Mouse (Mus musculus): Measurements from ENCODE around the gene Slc6a1. TPM values are rescaled to one million over a fixed set of nuclear protein-coding genes. Genes with fewer than 3 reads are reported as not detected.

Gene Slc6a1
- 0.59 and 0.93 TPM in 2 replicates for polyA plus RNA-seq (2015; fragmentation: Nextera tagmentation; extraction: Ambion mirVana)

DNA sequence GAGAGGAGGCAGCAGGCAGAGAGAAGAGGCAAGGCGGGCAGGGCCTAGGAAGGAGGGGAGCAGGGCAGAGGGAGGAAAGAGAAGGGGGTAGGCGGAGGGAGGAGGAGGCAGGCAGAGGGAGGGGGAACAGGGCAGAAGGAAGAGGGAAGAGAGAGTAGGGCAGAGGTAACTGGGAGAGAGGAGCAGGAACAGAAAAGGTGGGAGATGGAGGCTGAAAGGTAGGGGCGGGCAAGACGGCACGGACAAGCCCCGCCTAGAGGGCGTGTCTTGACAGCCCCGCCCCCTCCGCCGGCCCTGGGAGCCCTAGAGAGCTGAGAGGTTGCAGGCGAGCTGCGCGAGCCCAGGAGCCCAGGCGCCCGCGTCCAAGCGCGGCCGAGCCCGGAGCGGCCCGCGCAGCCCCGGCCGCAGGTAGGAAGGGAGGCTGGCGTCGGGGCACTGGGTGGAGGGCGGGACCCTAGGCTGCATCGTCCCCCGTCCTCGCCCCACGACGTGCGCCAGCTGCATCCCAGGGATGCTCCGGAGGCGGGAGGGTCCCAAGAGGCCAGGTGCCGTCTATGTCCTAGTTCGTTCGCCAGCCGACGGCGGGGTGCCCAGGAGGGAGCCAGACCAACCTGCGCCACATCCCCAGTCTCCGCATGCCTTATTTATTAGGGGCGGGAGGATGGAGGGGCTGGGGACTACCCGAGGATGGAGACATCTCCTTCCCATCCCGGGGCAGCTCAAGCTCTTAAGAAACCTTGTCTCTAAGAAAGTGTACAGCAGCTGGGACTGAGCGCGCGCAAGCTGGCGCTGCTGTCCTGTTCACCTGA lies at the start of gene Slc6a1:
Slc6a1 (plus strand) TSS at position 167 of the 809 bp plus-strand sequence.
- 1% methylated on average over 51 of the region's 51 CpGs for WGBS
- ATAC-seq (ENCODE audit: insufficient number of reproducible peaks, insufficient read depth, low FRiP score, low TSS enrichment, low read depth) = peak; percentile 74
- peak within 1 kb of the TSS; percentile 29 for H3K4me3 ChIP-seq
- peak within 1 kb of the TSS; percentile 53 for H3K4me2 ChIP-seq
- H3K27me3 ChIP-seq = peaks cover 79% of the 10 kb centered on the region
- peaks cover 7% of the 10 kb centered on the region; the same call in 1 of the 2 replicates for H3K4me1 ChIP-seq
- no peaks in the 10 kb centered on the region for H3K36me3 ChIP-seq
- no peak within 1 kb of the TSS for H3K27ac ChIP-seq
- no peak within 1 kb of the TSS for H3K9ac ChIP-seq
- H3K9me3 ChIP-seq = no peaks in the 10 kb centered on the region

DNA sequence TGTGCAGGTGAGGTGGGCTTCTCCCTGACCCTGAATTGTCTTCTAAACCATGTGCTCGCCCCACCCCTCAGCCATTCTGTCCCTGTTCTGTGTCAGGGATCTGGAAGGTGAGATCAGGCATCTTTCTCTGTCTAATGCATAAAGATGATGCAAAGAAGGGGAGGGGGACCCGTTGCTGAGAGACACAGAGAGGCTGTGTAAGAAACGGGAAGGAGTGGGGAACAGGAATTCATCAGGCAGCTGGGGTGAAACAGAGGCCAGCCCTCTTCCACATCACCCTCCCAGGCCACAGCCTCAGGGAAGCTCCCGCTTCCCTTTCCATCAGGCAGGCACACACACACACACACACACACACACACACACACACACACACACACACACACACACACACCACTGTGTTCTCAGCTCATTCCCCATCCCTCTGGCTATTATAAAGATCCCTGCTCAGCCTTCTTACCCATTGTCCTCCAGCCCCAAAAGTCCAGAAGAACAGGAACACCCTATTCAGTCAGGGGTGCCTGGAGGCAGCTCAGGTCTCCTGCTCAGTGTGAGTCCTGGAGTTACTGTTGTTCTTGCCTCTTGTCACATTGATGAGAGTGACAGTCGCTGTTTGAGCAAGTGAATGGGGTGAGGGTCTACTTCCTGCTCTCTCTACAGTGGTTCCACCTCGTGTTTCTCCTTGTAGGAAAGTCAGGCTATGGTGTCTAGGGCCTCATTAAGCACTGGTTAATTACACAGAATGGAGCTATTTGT lies 43.4 kb upstream of the Slc6a1 start:
- 0 out of 2 replicates have a peak, but pooled peaks cover 4% of the 10 kb centered on the region for H3K4me1 ChIP-seq

DNA sequence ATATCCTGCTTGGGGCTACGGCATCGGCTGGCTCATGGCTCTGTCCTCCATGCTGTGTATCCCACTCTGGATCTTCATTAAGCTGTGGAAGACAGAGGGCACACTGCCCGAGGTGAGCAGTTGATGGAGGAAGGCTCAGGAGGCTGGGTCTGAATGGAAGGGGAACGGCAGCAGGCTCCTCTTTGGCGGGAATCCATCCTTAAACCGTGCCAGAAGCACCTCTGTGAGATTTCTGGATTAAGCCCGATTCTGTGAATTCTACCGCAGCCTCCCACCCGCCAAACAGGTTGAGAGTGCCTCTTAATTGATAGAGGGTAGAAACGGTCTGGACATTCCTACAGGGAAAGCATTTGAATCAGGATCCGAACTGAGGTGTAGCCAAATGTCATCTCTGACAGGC lies 36.8 kb upstream of the Slc6a1 start:
- Histone ChIP-seq H3K27me3 (0 out of 2 replicates have a peak, but pooled peaks cover 7% of the 10 kb centered on the region), H3K4me1 (no peaks in the 10 kb centered on the region), H3K9me3 (no peaks in the 10 kb centered on the region), H3K27ac (no peak overlapping the region), H3K4me2 (no peak overlapping the region), H3K36me3 (no peaks in the 10 kb centered on the region), H3K4me3 (no peak overlapping the region), H3K9ac (no peak overlapping the region)
- ATAC-seq (ENCODE audit: insufficient number of reproducible peaks, insufficient read depth, low FRiP score, low TSS enrichment, low read depth) = no peak
- WGBS = 79% methylated on average over 11 of the region's 11 CpGs

More for the DNA sequence above, 43.4 kb upstream of the Slc6a1 start:
- Histone ChIP-seq H3K27ac (no peak overlapping the region), H3K4me2 (no peak overlapping the region), H3K9me3 (no peaks in the 10 kb centered on the region), H3K9ac (no peak overlapping the region), H3K36me3 (no peaks in the 10 kb centered on the region), H3K27me3 (peaks cover 4% of the 10 kb centered on the region; the same call in 1 of the 2 replicates), H3K4me3 (no peak overlapping the region)
- no peak for ATAC-seq (ENCODE audit: insufficient number of reproducible peaks, insufficient read depth, low FRiP score, low TSS enrichment, low read depth)
- WGBS = 14% methylated on average over 5 of the region's 6 CpGs

DNA sequence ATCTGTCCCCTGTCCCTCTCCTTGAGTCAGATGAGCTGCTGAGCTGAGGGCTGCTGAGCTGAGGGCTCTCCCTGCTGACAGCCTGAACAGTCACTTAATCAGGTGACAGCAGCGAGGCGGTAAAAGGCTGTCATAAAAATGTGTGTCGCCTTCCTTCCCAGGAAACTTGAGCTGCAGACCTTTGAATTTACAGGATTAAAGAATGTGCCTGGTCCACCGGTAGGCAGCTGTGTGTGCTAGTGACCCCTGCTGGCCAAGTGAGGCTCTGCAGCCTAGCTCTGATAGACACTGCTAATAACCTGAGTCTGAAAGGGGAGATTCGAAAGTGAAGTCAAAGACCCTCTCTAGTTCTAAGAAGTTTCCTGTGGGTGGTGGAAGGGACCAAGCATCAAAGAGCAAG lies 32.1 kb upstream of the Slc6a1 start:
- 0 out of 2 replicates have a peak, but pooled peaks cover 15% of the 10 kb centered on the region for H3K27me3 ChIP-seq

DNA sequence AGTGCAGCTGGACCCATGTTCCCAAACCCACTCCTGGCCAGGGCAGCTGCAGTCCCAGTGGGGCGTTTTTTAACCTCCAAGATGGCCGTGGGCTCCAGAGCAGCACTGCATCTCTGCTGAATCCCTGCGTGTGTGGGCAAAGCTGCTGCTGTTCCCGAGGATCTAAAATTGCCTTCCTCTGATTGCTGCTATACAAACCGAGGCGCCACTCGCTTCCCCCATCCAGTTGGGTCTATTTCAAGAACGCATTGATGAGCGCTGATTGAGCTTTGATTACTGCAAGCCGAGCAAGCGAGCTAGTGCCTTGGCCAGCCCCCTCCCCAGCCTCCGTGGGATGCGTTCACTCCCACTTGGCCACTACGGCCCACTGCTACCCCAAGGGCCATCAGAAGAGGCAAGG lies 27.5 kb upstream of the Slc6a1 start:
- no peak overlapping the region for H3K4me2 ChIP-seq
- 0 out of 2 replicates have a peak, but pooled peaks cover 8% of the 10 kb centered on the region for H3K27me3 ChIP-seq
- H3K36me3 ChIP-seq = no peaks in the 10 kb centered on the region
- WGBS = 60% methylated on average over 14 of the region's 14 CpGs
- no peaks in the 10 kb centered on the region for H3K4me1 ChIP-seq
- no peak overlapping the region for H3K9ac ChIP-seq
- H3K27ac ChIP-seq = no peak overlapping the region
- ATAC-seq (ENCODE audit: insufficient number of reproducible peaks, insufficient read depth, low FRiP score, low TSS enrichment, low read depth) = no peak
- no peaks in the 10 kb centered on the region for H3K9me3 ChIP-seq
- H3K4me3 ChIP-seq = no peak overlapping the region

More for the DNA sequence above, 32.1 kb upstream of the Slc6a1 start:
- WGBS = 8% methylated on average over 5 of the region's 5 CpGs
- Histone ChIP-seq H3K27ac (no peak overlapping the region), H3K4me1 (no peaks in the 10 kb centered on the region), H3K4me3 (no peak overlapping the region), H3K36me3 (no peaks in the 10 kb centered on the region), H3K4me2 (no peak overlapping the region), H3K9ac (no peak overlapping the region), H3K9me3 (no peaks in the 10 kb centered on the region)
- ATAC-seq (ENCODE audit: insufficient number of reproducible peaks, insufficient read depth, low FRiP score, low TSS enrichment, low read depth) = no peak

DNA sequence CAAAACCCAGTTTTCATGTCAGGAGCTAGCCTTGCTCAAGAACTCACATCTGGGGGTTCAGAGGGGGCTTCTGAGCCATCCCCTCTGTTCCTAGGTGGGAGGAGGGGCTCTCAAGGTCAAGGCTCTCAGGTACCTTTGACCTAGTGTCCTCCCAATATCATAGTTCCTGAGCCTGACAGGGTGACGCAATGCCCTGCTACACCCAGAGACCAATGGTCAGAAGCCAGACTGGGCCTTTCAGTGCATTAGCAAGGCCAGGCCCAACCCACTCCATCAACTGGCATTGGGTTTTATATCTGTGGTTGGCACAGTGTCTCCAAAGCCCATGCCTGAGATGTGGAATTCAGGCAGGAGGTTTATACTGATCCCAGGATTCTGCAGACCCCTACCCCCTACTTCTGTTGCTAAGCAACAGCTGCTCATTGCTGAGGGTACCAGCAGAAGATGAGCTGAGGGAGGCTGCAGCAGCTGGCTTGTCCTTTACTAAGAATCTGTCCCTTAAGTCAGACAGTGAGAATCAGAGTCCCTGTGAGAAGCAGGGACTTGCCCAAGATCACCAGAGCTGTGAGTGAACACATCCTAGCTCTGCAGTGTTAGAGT lies 24.6 kb upstream of the Slc6a1 start:
- 77% methylated on average over 1 of the region's 1 CpGs for WGBS
- no peak overlapping the region for H3K27ac ChIP-seq

DNA sequence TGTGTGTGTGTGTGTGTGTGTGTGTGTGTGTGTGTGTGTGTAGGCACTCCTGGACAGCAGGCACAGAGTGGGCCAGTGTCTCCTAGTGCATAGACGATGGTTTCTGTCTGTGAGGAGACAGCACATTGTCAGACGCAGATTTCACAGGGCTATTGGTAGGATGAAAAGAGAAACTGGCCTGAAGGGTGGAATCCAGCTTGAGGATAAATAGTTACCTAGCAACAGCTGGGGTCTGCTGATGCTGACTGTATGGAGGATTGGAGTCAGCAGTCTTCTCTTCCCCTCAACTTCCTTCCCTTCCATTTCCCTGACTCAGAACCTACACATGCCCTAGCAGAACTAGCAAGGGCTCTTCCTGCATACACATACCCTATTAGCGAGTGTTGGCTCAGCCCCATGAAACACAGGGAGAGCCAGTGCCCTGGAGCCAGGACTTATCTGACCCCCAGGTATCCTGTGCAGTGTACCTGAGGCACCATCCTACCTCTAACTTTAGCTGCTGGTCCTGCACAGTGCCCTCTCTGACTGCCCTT lies 23.7 kb upstream of the Slc6a1 start:
- Histone ChIP-seq H3K4me1 (no peaks in the 10 kb centered on the region), H3K9ac (no peak overlapping the region), H3K27me3 (0 out of 2 replicates have a peak, but pooled peaks cover 8% of the 10 kb centered on the region), H3K9me3 (no peaks in the 10 kb centered on the region), H3K4me2 (no peak overlapping the region), H3K27ac (no peak overlapping the region), H3K4me3 (no peak overlapping the region), H3K36me3 (no peaks in the 10 kb centered on the region)
- WGBS = 52% methylated on average over 3 of the region's 3 CpGs
- ATAC-seq (ENCODE audit: insufficient number of reproducible peaks, insufficient read depth, low FRiP score, low TSS enrichment, low read depth) = no peak

More for the DNA sequence above, 24.6 kb upstream of the Slc6a1 start:
- Histone ChIP-seq H3K9me3 (no peaks in the 10 kb centered on the region), H3K4me2 (no peak overlapping the region), H3K27me3 (0 out of 2 replicates have a peak, but pooled peaks cover 8% of the 10 kb centered on the region), H3K36me3 (no peaks in the 10 kb centered on the region), H3K9ac (no peak overlapping the region), H3K4me3 (no peak overlapping the region), H3K4me1 (no peaks in the 10 kb centered on the region)
- ATAC-seq (ENCODE audit: insufficient number of reproducible peaks, insufficient read depth, low FRiP score, low TSS enrichment, low read depth) = no peak

DNA sequence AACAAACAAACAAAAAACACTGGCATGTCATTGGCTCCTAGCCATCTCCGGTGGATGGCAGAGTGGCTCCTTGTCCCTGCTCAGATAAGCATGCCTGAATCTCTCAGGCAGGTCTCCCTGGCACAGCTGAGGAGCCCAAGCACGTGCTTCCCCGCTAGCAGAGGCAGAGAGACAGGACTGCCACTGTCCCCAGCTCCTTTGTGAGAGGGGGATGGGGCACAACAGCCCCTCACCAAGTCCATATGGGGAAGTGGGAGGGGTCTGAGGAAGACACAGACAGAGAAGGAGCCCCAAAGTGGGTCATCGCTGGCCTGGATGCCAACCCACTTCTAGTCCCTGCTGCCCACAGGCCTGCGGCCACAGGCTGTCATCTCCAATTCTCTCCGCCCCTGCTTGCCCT lies 20.8 kb upstream of the Slc6a1 start:
- WGBS = 46% methylated on average over 6 of the region's 6 CpGs
- ATAC-seq (ENCODE audit: insufficient number of reproducible peaks, insufficient read depth, low FRiP score, low TSS enrichment, low read depth) = no peak

DNA sequence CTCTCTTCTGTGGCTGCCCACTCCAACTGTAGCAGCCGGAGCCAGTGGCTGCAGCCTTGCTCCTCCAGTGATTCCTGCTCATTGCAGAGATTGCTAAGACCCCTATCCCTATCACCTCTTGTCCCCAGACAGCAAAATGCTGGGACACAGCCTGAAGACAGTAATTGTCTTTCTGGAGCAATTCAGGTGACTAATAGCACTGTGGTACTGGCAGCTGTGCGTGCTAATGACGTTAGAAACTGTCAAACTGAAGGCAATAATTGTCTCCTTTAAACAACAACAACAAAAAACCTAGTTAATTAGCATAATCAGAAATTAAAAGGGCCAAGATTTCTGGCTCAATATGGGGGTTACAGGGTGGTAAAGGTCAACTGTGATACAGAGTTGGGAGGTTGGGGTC lies 18.4 kb upstream of the Slc6a1 start:
- Histone ChIP-seq H3K4me1 (no peaks in the 10 kb centered on the region), H3K36me3 (no peaks in the 10 kb centered on the region), H3K4me3 (no peak overlapping the region), H3K9ac (no peak overlapping the region), H3K4me2 (no peak overlapping the region), H3K27me3 (0 out of 2 replicates have a peak, but pooled peaks cover 3% of the 10 kb centered on the region), H3K9me3 (no peaks in the 10 kb centered on the region), H3K27ac (no peak overlapping the region)
- no peak for ATAC-seq (ENCODE audit: insufficient number of reproducible peaks, insufficient read depth, low FRiP score, low TSS enrichment, low read depth)
- WGBS = 67% methylated on average over 3 of the region's 3 CpGs

More for the DNA sequence above, 20.8 kb upstream of the Slc6a1 start:
- no peaks in the 10 kb centered on the region for H3K4me1 ChIP-seq
- no peak overlapping the region for H3K4me3 ChIP-seq
- no peak overlapping the region for H3K9ac ChIP-seq
- no peak overlapping the region for H3K27ac ChIP-seq
- no peaks in the 10 kb centered on the region for H3K36me3 ChIP-seq
- H3K4me2 ChIP-seq = no peak overlapping the region
- no peaks in the 10 kb centered on the region for H3K27me3 ChIP-seq
- no peaks in the 10 kb centered on the region for H3K9me3 ChIP-seq

DNA sequence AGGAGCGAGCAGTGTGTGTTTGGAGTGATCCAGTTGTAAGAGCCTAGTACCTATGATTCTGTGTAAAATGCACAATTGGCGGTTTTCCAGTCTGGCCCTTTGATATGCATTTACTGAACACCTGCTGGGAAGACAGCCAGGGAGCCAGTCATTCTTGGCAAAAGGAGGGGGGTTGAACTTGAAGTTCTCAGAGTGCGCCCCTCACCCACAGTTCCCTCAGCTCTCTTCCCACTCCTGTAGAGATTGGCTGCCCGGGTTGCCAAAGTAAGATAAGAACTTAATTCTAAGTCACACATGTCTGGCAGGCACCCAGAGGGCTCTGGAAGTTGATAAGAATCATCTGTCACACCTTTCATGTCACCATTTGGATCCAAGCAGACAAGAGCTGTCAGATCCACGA lies 18.0 kb upstream of the Slc6a1 start:
- H3K27ac ChIP-seq = no peak overlapping the region
- WGBS = 59% methylated on average over 5 of the region's 5 CpGs
- no peak overlapping the region for H3K4me2 ChIP-seq
- 0 out of 2 replicates have a peak, but pooled peaks cover 3% of the 10 kb centered on the region for H3K27me3 ChIP-seq
- no peak for ATAC-seq (ENCODE audit: insufficient number of reproducible peaks, insufficient read depth, low FRiP score, low TSS enrichment, low read depth)
- H3K4me3 ChIP-seq = no peak overlapping the region
- H3K4me1 ChIP-seq = no peaks in the 10 kb centered on the region
- H3K9ac ChIP-seq = no peak overlapping the region
- no peaks in the 10 kb centered on the region for H3K9me3 ChIP-seq
- H3K36me3 ChIP-seq = no peaks in the 10 kb centered on the region

DNA sequence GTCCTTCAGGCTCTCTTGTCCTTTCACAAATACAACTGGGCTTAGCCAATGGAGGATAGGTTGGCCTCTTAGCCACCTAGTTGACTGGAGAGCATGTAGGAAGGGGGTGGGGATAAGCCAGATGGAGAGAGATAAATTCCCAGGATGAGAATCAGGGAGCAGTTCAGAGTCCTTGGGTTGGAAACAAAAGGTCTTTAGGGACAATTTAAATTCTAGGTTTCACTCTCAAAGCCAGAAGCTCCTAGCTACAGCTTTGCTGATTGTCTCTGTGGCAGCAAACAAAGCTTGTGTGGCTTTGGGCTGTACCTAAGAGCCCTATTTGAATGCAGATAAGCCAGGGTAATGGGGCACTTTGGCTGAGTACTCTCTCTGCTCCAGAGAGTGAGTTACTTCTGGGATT lies 16.2 kb upstream of the Slc6a1 start:
- Histone ChIP-seq H3K4me2 (no peak overlapping the region), H3K4me3 (no peak overlapping the region), H3K9me3 (no peaks in the 10 kb centered on the region), H3K27me3 (0 out of 2 replicates have a peak, but pooled peaks cover 3% of the 10 kb centered on the region), H3K27ac (no peak overlapping the region), H3K4me1 (no peaks in the 10 kb centered on the region), H3K36me3 (no peaks in the 10 kb centered on the region), H3K9ac (no peak overlapping the region)
- no peak for ATAC-seq (ENCODE audit: insufficient number of reproducible peaks, insufficient read depth, low FRiP score, low TSS enrichment, low read depth)
